Mouse (Mus musculus) layer of hippocampus, postnatal 14 days (tissue): Measurements from ENCODE around the gene Hip1. TPM values are rescaled to one million over a fixed set of nuclear protein-coding genes. Genes with fewer than 3 reads are reported as not detected.
"Not testable (repeated sequence)": the region's sequence is repeated elsewhere in the genome, so short reads cannot be mapped to it uniquely, and the experiment has no call there.

ENCODE experiments used
- DNase-seq, 2 experiments: peaks; one replicate each; pipeline ENCODE4 v3.0.0; 2021 to 2022; ENCODE audit warnings: low spot score in 2 of 2, mixed read lengths in 1 of 2
- microRNA-seq, 2 experiments: library from miRNA; unstranded; fragments of <30 nt; microRNA quantifications; one replicate each; pipeline ENCODE4 v1.2.0; 2021
- total RNA-seq, 2 experiments: library from RNA; stranded (reverse); gene quantifications; 2 replicates each; pipeline ENCODE4 v1.2.3; 2021

Hip1 gene
- total RNA-seq, 2 experiments from 2014 or later, result 56.1 to 62.6 TPM

DNA sequence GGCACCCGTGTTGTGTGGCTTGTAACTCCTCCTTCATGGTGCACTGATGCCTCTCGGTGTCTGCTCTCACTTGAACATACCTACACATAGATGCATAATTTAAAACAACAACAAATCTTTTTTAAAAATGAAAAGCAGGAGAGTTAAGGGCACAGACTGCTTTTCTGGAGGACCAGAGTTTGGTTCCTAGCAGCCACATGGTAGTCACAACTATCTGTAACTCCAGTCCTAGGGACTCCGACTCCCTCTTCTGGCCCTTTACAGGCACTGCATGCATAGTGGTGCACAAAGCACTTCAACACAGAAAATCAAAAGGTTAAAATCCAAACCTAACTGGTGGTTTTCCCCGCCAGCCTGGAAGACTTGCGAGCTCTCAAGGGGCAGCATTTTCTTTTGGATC, 171.3 kb downstream of the Hip1 start:
- no peak for DNase-seq

DNA sequence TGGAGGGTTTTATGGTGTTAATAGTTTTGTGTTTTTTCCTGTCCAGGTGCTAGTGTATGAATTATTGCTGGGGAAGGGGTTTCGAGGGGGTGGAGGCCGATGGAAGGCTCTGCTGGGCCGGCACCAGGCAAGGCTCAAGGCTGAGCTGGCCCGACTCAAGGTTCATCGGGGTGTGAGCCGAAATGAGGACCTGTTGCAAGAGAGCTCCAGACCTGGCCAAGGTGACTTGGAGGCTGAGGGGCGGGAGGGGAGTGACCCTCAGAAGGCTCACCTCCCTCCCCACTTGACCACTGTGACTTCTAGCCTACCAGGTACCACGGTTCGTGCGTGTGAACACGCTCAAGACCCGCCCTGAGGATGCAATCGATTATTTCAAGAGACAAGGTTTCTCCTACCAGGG, 173.7 kb downstream of the Hip1 start:
- no peak for DNase-seq

DNA sequence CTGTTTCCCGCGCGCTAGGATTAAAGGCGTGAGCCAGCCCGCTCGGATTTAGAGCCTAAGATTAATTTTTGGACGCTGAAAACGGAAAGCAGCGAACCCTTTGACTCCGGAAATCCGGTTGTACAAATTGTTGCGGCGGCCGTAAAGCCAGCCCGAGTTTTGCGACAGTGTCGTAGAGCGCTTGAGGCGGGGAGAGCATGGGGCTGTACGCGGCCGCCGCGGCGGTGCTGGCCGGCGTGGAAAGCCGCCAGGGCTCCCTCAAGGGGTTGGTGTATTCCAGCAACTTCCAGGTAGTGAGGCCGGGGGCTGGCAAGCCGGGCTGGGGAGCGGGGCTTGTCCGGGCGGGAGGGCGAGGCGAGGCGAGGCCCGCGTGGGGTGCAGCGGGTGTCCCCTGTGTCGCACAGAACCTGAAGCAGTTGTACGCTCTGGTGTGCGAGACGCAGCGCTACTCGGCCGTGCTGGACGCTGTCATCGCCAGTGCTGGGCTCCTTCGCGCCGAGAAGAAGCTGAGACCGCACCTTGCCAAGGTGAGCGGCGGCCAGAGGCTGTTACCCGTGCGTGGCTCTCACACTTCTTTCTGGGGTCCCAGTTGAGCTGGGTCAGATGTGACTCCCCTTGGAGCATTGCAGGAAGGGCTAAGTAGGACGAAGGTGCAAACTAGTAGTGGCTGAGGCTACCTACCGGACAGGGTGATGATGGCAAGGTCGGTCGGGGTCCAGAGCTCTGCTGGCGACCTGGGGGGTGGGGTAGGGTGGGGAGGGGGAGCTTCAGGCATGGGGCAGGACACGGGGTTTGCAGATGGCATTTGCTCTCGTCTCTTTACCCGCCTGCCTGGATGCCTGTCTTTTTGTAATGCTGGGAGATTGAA, 174.9 kb downstream of the Hip1 start, which contains the start of gene Nsun5:
TSS of gene Nsun5 (plus strand) at position 167 of the 868 bp plus-strand sequence.
- DNase-seq, result peak; percentile 93 to 96

DNA sequence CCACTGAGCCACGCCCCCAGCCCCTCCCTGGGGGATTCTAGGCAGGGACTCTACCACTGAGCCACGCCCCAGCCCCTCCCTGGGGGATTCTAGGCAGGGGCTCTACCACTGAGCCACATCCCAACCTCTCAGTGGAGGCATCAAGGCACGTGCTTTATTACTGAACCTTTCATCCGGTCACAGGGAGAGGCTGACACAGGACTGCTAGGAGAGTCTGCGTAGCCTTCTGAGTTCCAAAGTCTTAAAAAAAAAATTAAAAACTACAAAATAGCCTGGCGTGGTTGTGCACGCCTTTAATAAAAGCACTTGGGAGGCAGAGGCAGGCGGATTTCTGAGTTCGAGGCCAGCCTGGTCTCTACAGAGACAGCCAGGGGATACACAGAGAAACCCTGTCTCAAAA, 175.7 kb downstream of the Hip1 start:
- not testable (repeated sequence) for DNase-seq

DNA sequence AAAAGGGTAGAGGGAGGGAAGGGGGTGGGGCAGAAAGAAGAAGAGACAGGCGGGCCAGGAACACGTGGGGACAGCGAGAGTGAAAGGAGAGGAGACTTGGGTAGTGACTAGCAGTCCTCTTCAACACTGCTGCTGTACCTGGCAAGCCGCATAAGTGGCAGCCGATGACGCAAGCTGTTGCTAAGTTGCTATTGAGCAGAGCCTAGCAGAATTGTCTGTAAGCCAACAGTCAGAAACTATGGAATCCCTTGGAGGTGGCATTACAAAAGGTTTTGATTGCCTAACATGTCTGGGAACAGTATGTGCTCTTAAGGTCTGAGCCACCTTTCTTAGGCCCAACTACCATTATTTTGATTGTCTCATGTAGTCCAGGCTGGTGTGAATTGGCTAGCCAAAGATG, 176.6 kb downstream of the Hip1 start:
- DNase-seq, result no peak

DNA sequence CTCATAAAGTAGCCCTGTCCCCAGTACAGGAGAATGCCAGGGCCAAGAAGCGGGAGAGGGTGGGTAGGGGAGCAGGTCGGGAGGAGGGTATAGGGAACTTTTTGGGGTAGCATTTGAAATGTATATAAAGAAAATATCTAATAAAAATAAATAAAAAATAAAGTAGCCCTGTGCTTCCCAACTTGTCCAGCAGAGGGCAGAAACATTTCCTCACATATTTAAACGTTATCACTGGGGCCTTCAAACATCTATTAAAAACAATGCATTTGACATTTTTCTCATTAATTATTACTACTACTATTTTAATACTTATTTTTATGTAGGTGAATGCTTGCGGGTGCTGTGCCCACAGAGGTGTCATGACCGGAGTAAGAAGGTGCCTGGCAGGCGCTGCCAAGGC, 177.1 kb downstream of the Hip1 start:
- DNase-seq, result peak in 1 of 2 experiments; percentile 23

DNA sequence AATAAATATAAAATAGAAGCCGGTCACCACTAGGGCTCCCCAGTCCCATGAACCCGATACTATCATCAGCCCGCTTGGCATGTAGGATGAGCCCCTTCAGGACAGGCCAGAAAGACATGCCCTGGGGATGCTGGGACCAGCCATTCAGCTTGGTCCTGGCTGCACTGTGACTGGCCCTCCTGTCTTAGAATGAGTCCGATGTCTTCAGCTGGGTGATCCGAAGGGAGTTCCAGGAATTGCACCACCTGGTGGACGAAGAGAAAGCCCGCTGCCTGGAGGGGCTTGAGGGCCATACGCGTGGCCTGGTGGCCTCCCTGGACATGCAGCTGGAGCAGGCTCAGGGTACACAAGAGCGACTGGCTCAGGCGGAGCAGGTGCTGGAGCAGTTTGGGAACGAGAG, 181.4 kb downstream of the Hip1 start:
- no peak for DNase-seq

DNA sequence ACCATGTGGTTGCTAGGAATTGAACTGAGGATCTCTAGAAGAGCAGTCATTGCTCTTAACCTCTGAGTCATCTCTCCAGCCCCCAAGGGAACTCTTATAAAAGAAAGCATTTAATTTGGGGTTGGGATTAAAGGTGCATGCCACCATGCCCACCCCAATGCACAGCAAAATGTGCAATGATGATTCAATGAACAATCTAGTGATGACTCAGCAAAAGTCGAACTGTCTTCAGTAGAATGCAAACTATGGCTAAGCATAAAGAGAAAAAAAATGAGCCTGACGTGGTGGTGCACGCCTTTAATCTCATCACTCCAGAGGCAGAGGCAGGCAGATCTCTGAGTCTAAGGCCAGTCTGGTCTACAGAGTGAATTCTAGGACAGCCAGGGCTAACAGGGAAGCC, 182.3 kb downstream of the Hip1 start:
- no peak for DNase-seq

DNA sequence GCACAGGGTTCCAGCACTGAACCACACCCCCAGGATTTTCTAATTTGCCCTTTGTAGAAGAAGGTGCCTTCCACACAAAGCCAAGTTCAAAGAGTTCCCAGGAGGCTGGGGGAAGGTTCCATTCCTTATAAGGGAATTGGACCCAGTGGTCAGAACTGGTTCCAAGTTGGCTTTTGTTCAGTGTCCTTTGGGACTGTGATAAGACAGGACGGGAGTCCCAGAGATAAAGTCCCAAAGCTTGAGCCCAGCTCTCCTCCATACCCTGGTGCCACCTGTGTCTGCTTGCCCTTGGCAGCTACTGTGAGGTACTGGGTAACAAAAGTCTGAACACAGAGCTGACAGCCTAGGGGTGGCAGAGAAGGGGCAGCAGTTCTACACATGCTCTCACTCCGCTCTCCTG, 185.1 kb downstream of the Hip1 start:
- no peak for DNase-seq

DNA sequence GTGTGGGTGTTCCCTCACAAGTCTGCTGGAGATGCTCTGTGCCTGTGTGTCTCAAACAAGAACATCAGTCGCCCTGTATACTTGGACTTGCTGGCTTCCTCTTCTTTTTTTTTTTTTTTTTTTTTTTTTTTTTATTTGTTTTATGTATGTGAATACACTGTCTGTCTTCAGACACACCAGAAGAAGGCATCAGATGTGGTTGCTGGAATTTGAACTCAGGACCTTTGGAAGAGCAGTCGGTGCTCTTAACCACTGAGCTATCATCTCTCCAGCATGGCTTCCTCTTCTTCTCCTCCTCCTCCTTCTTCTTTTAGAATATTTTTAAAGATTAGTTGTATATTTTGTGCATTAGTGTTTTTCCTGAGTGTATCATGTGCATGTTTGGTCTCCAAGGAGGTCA, 187.4 kb downstream of the Hip1 start:
- peak in 1 of 2 experiments; percentile 26 for DNase-seq

Small RNA genes within 50 kb of the gene (microRNA-seq; reads per million reads assigned to microRNA genes)
- 2.3 to 3.4 reads per million in 2 experiments for gene Mir7033

Other genes starting within 250 kb of the Hip1 start
- not detected for gene Fkbp6, start 195.1 kb downstream of the Hip1 start, total RNA-seq
- not detected for gene Trim50, start 191.8 kb downstream of the Hip1 start, total RNA-seq
- gene Nsun5, start 175.2 kb downstream of the Hip1 start, total RNA-seq, result 10 to 100 TPM; 18.8 to 23.9 TPM
- 10 to 100 TPM; 46.1 to 48.1 TPM for gene Pom121, start 150.6 kb downstream of the Hip1 start, total RNA-seq
- not detected for gene Ccl26, start 18.4 kb upstream of the Hip1 start, total RNA-seq
- under 1 TPM in 1 of 2 experiments, not detected in 1; 0.44 TPM for gene Ccl24, start 27.9 kb upstream of the Hip1 start, total RNA-seq
- gene Rhbdd2, start 87.5 kb upstream of the Hip1 start, total RNA-seq, result 10 to 100 TPM; 66.9 to 71.7 TPM
- gene Por, start 124.9 kb upstream of the Hip1 start, total RNA-seq, result 10 to 100 TPM; 81.9 to 87.8 TPM
- 10 to 100 TPM; 13.7 to 15.6 TPM for gene Tmem120a, start 199.3 kb upstream of the Hip1 start, total RNA-seq
- under 1 TPM in 1 of 2 experiments, not detected in 1; 0.44 TPM for gene Styxl1, start 233.3 kb upstream of the Hip1 start, total RNA-seq
- gene Mdh2, start 233.4 kb upstream of the Hip1 start, total RNA-seq, result 100 to 1,000 TPM; 463 to 479 TPM